Mouse (Mus musculus) bone marrow macrophage, adult 2 months (primary cell): ENCODE measurements around the gene Sema3g. TPM values are rescaled to one million over a fixed set of nuclear protein-coding genes. Genes with fewer than 3 reads are reported as not detected.

Experiments
- H3K27ac ChIP-seq: 2 replicates; pipeline ENCODE4 v1.5.1; 2012; ENCODE audit warnings: low read depth, low read length; ENCODE audit not compliant: insufficient read depth
- H3K4me1 ChIP-seq: 2 replicates; pipeline ENCODE4 v1.6.1; 2012; ENCODE audit warnings: low read length; ENCODE audit not compliant: control insufficient read depth, insufficient read depth
- H3K4me3 ChIP-seq: 2 replicates; pipeline ENCODE4 v1.5.1; 2012; ENCODE audit warnings: mild to moderate bottlenecking, low read length, moderate library complexity; ENCODE audit not compliant: insufficient read depth
- CTCF ChIP-seq: IDR thresholded peaks from 2 replicates; pipeline ENCODE4 v1.5.1; 2012; ENCODE audit warnings: low read depth, mild to moderate bottlenecking, low read length, moderate library complexity
- POLR2A ChIP-seq: IDR thresholded peaks from 2 replicates; pipeline ENCODE4 v1.6.1; 2012; ENCODE audit warnings: mild to moderate bottlenecking, low read depth, low read length, borderline replicate concordance
- polyA plus RNA-seq: library from polyadenylated mRNA; stranded (reverse); fragments of >200 nt; gene quantifications from 2 replicates; pipeline ENCODE4 v1.2.4, GENCODE M21; 2012; ENCODE audit not compliant: missing spikeins, insufficient read depth, insufficient read length

Sema3g gene
- polyA plus RNA-seq, 1 experiment: not detected

- no peak overlapping the region for H3K4me3 ChIP-seq
- TF ChIP-seq CTCF (no peak), POLR2A (no peak)
- H3K27ac ChIP-seq: no peak overlapping the region
- H3K4me1 ChIP-seq: peaks cover 1% of the 10 kb centered on the region
Measured at GRCm38 (mm10) chr14:31226978-31227377, 9.3 kb downstream of the Sema3g start.

- H3K4me1 ChIP-seq: peaks cover 10% of the 10 kb centered on the region
- no peak overlapping the region for H3K4me3 ChIP-seq
- TF ChIP-seq POLR2A (no peak), CTCF (no peak)
- H3K27ac ChIP-seq: no peak overlapping the region
Measured at GRCm38 (mm10) chr14:31228234-31228633, 10.6 kb downstream of the Sema3g start.

- TF ChIP-seq POLR2A (no peak), CTCF (no peak)
- peaks cover 12% of the 10 kb centered on the region for H3K4me1 ChIP-seq
- no peak overlapping the region for H3K27ac ChIP-seq
- no peak overlapping the region for H3K4me3 ChIP-seq
Measured at GRCm38 (mm10) chr14:31230442-31230841, 12.8 kb downstream of the Sema3g start.

GRCm38 (mm10) chr14:31232404-31233069 is 14.9 kb downstream of the Sema3g start:
- no peak overlapping the region for H3K27ac ChIP-seq
- TF ChIP-seq CTCF: no peak
- no peak for TF ChIP-seq POLR2A
- peaks cover 21% of the 10 kb centered on the region for H3K4me1 ChIP-seq
- no peak overlapping the region for H3K4me3 ChIP-seq

- Histone ChIP-seq H3K27ac (no peak overlapping the region), H3K4me3 (no peak overlapping the region), H3K4me1 (peaks cover 29% of the 10 kb centered on the region)
- TF ChIP-seq POLR2A: no peak
Measured at GRCm38 (mm10) chr14:31233070-31233995, 15.7 kb downstream of the Sema3g start.

- TF ChIP-seq POLR2A (no peak), CTCF (peak; percentile 25; the same call in 1 of the 2 replicates)
- no peak overlapping the region for H3K27ac ChIP-seq
- H3K4me3 ChIP-seq: no peak overlapping the region
- peaks cover 29% of the 10 kb centered on the region for H3K4me1 ChIP-seq
Measured at GRCm38 (mm10) chr14:31233996-31234591, 16.4 kb downstream of the Sema3g start.

GRCm38 (mm10) chr14:31237101-31237882 is 19.6 kb downstream of the Sema3g start:
- TF ChIP-seq POLR2A (no peak), CTCF (no peak)
- H3K4me3 ChIP-seq: no peak overlapping the region
- no peak overlapping the region for H3K27ac ChIP-seq
- H3K4me1 ChIP-seq: peaks cover 25% of the 10 kb centered on the region

- peaks cover 20% of the 10 kb centered on the region for H3K4me1 ChIP-seq
- no peak overlapping the region for H3K4me3 ChIP-seq
- TF ChIP-seq POLR2A: no peak
- TF ChIP-seq CTCF: no peak
- H3K27ac ChIP-seq: no peak overlapping the region
Measured at GRCm38 (mm10) chr14:31240528-31240927, 22.9 kb downstream of the Sema3g start.

GRCm38 (mm10) chr14:31244777-31245176 is 27.1 kb downstream of the Sema3g start:
- Histone ChIP-seq H3K4me3 (no peak overlapping the region), H3K4me1 (peaks cover 3% of the 10 kb centered on the region), H3K27ac (no peak overlapping the region)
- TF ChIP-seq POLR2A: no peak
- TF ChIP-seq CTCF: no peak

- H3K4me3 ChIP-seq: no peak overlapping the region
- peaks cover 3% of the 10 kb centered on the region for H3K4me1 ChIP-seq
- no peak for TF ChIP-seq POLR2A
- TF ChIP-seq CTCF: no peak
- no peak overlapping the region for H3K27ac ChIP-seq
Measured at GRCm38 (mm10) chr14:31245946-31246345, 28.3 kb downstream of the Sema3g start.
